Mouse (Mus musculus) c-Kit-positive CD71-positive TER-119-negative erythroid progenitor cells, embryonic 14.5 days (primary cell): ENCODE data around the gene Ddit4.

Experiments used
- DNase-seq: peaks from one replicate; pipeline ENCODE4 v3.0.0-alpha.2; 2013; ENCODE audit warnings: low read depth

Ddit4 gene

GRCm38 (mm10) chr10:59916649-59917048 lies 35.0 kb downstream of the Ddit4 start:
- no peak for DNase-seq

GRCm38 (mm10) chr10:59916159-59916558 lies 35.5 kb downstream of the Ddit4 start:
- DNase-seq, result no peak

GRCm38 (mm10) chr10:59915196-59915962 lies 36.3 kb downstream of the Ddit4 start:
- no peak for DNase-seq

- no peak for DNase-seq
Measured at GRCm38 (mm10) chr10:59911561-59912198, 40.0 kb downstream of the Ddit4 start.

GRCm38 (mm10) chr10:59911091-59911490 lies 40.5 kb downstream of the Ddit4 start:
- DNase-seq, result no peak

GRCm38 (mm10) chr10:59909357-59909847 lies 42.2 kb downstream of the Ddit4 start:
- no peak for DNase-seq

- no peak for DNase-seq
Measured at GRCm38 (mm10) chr10:59908776-59909315, 42.8 kb downstream of the Ddit4 start.

- no peak for DNase-seq
Measured at GRCm38 (mm10) chr10:59907695-59908299, 43.8 kb downstream of the Ddit4 start.

GRCm38 (mm10) chr10:59907080-59907609 lies 44.5 kb downstream of the Ddit4 start:
- no peak for DNase-seq

- no peak for DNase-seq
Measured at GRCm38 (mm10) chr10:59903170-59903569, 48.5 kb downstream of the Ddit4 start.

GRCm38 (mm10) chr10:59902606-59902990 lies 49.0 kb downstream of the Ddit4 start:
- DNase-seq, result no peak

GRCm38 (mm10) chr10:59901986-59902605 lies 49.5 kb downstream of the Ddit4 start:
- DNase-seq, result no peak

- no peak for DNase-seq
Measured at GRCm38 (mm10) chr10:59901463-59901862, 50.2 kb downstream of the Ddit4 start.

- DNase-seq, result no peak
Measured at GRCm38 (mm10) chr10:59900939-59901338, 50.7 kb downstream of the Ddit4 start.

GRCm38 (mm10) chr10:59900174-59900435 lies 51.5 kb downstream of the Ddit4 start:
- DNase-seq, result no peak
